Mouse (Mus musculus) gastrocnemius, adult 18-20 months (tissue): ENCODE measurements around the gene Pitx1. TPM values are rescaled to one million over a fixed set of nuclear protein-coding genes. Genes with fewer than 3 reads are reported as not detected.

ENCODE experiments used
- DNase-seq: peaks from one replicate; pipeline ENCODE4 v3.0.0; 2021; ENCODE audit warnings: low spot score
- total RNA-seq, 2 experiments: library from RNA; stranded (reverse); gene quantifications; 2 replicates each; pipeline ENCODE4 v1.2.3; 2021

Gene Pitx1
- total RNA-seq, 2 experiments from 2014 or later, result 0.21 TPM

- no peak for DNase-seq
These were observed 4.9 kb downstream of the Pitx1 start for GRCm38 (mm10) chr13:55830833-55831721.

DNA sequence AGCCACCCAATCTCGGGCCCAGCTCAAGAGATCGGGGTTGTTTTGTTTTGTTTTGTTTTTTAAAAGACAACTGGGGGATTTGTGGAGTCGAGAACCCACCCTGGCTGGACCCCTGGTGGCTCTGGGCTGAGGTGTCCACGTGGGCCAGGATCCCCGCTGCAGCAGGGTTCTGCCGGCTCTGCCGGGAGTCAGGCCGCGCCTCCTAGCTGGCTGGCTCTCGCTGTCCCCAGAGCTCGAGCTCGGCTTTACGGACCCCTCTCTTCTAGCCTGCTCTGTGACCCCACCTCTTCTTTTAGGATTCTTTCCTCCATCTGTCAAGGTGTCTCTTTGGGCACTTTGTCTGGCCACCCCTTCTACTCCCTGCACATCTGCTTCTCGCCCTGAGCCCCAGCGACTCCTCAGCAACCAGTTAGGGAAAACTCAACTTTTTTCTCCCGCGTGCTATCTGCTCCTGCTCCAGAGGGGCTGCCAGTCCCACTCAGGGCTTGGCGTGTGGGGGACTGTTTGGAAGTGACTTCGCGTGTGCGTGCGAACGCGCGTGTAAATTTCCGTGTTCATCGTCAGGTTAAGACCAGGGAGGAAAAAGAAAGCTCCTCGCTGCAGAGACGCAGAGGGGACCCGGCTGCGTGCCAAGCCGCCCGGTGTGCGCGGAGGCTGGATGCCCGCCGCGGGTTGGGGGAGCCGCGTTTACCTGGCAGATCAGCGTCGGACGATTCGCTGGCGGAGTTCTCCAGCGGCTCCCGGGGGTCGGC is 5.7 kb downstream of the Pitx1 start:
- DNase-seq, result no peak

DNA sequence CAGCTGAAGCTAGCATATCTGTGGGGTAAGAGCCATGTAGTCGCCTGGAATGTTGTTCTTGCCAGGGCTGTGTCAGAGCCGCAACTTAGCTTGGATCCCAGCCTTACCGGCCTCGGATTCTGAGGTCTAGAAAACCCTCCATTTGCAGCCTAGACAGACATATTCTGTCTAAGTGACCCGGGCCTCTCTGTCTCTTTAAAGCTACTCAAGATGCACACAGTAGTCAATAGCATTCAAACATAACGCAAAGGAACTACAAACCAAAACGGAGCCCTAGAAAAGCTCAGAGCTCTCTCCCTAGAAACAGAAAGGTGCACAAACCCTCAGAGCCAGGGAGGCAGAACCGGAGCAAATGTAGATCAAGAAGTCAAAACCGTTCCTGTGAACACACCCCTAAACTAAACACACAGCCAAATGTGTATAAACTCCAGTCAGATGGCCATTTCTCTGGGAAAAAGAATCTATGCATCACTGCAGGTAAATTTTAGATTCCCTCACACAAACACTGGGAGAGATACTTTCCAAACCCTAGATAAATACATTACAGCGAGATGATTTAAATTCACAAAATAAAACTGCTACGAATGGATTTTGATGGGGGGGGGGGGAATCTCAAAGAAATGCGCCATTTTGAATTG is 6.9 kb downstream of the Pitx1 start:
- DNase-seq, result no peak

DNA sequence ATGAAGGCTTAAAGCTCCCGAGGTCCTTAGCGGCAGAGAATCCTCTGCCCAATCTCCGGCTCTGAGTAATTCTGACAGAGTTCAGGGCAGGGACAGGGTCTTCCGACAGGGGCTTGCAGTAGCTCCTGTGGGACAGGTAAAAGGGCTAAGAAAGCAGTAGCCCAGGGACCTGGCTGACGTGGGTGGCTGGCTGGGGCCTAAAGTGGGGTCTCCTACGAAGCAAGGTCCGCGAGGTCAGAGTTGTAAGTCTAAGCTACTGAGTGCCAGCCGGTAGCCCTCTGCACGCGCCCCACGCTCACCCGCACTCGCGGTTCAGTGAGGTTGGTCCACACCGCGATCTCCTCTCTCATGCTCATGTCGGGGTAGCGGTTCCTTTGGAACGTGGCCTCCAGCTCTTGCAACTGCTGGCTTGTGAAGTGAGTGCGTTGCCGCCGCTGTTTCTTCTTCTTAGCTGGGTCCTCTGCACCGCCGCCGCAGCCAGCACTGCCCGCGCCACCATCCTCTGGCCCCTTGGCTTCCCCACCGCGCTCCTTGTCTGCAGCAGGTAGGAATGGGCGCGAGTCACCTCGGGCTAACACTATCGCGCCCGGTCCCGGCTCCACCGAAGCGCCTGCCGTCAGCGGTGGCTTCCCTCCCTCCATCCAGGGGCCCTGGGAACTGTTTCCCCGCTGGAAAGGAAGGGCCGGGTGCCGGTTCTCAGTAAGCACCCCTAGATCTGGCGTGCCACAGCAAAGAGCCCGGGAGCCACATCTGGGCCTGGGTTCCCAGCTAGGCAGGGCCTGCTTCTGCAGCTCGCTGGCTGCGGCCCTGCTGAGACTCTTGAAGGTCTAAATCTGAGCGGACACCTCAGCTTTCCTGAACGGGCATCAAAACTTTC is 7.6 kb downstream of the Pitx1 start:
- DNase-seq, result no peak

GRCm38 (mm10) chr13:55827679-55828140 is 8.3 kb downstream of the Pitx1 start:
- no peak for DNase-seq

- DNase-seq, result no peak
These were observed 9.0 kb downstream of the Pitx1 start for GRCm38 (mm10) chr13:55826796-55827678.

DNA sequence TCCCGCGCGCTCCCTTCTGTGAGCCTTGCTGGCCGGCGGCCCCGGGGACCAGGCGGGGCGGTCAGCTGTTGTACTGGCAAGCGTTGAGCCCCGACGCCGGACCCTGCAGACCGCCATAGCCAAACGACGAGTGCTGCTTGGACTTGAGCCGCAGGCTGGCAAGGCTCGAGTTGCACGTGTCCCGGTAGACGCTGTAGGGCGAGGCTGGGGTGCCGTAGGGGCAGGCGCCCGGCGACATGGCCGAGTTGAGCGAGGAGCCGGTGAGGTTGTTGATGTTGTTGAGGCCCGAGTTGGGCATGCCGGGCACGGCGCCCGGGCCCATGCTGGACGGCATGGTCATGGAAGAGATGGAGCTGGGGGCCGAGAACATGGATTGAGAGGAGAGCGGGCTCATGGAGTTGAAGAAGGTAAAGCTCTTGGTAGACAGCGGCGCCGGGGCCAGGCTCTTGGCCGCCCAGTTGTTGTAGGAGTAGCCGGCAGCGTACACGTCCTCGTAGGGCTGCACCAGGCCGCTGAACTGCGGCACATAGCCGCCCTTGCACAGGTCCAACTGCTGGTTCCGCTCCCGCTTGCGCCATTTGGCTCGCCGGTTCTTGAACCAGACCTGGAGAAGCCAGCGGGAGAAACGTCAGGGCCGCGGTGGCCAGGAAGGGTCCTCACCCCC is 9.9 kb downstream of the Pitx1 start:
- DNase-seq, result no peak

DNA sequence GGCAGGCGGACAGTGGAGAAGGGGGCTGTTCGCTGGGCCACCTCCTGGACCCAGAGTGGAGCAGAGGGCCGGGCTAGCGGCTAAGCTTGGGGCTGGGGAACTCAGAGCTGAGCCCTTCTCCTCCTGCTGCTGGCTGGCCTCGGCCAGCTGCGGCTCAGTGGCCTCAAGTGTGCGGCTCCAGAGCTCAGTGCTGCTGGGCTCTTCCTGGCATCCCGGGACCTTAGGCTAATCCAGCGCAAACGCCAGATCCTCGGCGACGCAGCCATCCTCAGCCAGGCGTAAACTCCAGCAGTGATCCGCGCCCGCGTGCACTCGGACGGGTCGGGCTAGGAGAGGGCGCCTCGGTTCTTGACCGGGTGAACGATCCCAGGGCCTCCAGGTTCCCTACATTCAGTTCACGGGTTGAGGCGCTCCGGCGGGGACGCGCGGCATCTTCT is 10.7 kb downstream of the Pitx1 start:
- DNase-seq, result no peak

DNA sequence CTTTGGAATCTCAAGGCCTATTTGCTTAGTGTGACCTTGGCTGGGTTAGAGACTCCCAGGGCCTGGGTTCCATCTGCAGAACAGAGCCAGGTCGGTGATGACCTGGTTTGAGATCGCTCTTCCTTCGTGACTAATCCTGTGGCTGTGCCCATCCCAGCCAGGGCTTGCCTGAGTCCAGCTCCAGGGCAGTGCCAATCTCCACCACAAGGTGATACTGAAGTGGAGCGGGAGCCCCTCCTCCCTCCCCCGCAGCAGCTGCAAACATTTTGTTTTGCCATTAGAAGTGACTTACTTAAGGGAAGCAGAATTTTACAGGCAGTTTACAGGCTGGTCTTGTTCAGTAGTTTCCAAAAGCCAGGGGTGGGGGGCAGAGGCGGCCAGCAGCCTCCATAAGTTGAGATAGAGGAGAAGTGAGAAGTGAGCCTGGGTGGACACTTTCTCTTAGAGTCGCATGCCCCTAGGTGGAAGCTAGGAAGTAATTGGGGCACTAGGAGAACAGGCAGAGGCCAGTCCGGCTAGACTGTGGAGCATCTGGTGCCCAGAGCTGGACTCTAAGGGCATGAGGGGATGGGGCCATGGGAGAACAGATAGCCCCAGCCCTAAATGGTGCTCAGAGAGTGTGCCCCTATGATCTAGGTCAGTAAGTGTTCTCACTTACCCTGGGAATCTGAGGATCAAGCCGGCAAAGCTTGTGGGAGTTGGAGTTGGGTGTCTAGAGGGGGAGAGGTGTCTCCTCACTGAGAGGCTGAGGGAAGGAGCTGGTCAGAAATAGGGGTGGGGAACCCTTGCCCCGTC is 11.6 kb downstream of the Pitx1 start:
- no peak for DNase-seq

DNA sequence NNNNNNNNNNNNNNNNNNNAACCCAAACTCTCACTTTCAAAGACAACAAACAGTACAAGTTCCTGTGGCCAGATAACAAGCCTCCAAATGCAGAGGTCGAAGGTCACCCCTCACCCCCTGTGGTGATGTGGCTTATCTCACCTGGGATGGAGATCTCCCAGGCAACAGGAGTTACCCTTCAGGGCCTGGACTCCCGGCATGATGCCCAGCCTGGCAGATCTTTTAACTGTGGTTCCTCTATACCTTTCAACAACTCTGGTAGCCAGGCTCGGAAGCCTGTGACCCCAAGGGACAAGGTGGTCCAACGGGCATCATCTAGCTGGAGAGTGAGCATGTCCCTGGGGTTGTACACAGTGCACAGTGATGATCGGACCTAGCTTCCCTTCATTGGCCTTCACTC is 13.5 kb downstream of the Pitx1 start:
- DNase-seq, result no peak

DNA sequence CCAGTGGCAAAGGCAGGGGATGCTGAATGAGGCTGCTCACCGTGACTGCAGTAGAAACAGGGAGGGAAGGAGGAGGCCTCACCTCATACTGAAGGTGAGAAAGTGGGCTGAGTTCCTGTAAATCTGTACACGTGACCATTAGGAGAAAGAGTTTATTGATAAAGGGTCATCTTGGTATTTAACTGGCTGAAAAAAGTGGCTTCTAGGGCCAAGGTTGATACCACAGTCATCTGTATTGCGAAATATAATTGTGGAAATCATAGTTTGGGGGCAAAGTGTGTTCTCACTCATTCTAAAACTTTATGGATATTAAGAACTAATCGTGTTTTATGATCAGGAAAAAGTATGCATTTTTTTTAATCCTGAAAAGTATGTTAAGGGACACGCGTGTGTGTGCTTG is 21.2 kb downstream of the Pitx1 start:
- DNase-seq, result no peak

DNA sequence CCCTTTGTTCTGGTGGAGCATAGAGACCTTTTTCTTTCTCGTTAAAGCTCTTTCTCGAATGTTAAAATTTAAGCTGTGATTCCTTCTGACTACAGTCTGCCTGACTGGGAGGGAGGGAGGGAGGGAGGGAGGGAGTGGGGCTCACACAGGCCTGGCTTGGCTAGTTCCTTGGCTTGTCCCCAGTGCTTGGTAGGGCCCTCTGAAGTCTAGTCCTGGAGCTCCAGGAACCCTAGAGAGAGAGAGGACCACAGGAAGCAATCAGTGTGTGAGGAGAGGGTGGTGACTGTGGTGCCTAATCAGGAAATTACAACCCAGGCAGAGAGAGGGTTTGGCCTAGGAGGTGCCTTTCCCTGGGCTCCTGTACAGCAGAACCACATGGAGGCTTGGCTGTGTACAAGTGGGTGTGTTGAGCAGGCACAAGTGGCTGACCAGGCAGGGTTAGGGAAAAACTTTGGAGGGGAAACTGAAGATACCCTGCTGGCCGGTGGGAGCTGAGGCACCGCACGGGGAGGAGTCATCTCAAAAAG is 22.4 kb downstream of the Pitx1 start:
- DNase-seq, result no peak

DNA sequence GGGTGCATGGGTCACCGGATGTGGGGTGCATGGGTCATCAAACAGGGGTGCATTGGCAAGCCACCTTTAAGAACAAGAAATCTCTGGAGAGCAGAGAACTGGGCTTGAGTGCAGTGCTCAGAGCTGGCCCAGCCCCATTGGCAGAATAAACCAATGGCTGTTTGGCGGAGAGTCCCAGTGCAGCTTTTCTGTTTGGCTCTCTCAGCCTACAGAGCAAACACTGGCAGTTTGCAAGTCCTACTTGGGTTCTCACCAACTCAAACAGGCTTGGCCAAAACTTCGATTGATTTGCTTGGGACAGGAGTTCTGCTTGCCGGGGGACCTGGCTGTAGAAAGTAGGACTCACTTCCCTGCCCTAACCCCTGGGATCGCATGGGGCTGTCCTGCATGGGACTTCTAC is 25.0 kb downstream of the Pitx1 start:
- no peak for DNase-seq

DNA sequence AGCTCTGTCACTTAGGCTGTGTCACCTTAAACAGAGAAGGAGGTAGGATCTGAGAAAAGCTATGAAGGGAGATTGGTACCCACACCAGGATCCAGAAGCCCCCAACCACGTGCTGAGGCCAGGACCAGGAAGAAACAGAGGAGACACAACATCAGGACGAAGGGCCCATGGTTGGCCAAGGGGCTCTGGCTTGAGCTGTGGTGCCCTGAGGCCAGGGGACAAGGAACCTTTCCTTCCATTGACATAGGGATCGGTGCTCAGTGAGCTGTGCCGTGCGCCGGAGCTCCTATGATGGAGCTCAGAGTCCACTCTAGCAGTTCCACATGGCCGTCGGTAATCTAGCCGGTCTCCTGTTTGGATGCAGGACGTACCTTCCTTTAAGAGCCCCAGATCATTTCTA is 26.3 kb downstream of the Pitx1 start:
- DNase-seq, result no peak

DNA sequence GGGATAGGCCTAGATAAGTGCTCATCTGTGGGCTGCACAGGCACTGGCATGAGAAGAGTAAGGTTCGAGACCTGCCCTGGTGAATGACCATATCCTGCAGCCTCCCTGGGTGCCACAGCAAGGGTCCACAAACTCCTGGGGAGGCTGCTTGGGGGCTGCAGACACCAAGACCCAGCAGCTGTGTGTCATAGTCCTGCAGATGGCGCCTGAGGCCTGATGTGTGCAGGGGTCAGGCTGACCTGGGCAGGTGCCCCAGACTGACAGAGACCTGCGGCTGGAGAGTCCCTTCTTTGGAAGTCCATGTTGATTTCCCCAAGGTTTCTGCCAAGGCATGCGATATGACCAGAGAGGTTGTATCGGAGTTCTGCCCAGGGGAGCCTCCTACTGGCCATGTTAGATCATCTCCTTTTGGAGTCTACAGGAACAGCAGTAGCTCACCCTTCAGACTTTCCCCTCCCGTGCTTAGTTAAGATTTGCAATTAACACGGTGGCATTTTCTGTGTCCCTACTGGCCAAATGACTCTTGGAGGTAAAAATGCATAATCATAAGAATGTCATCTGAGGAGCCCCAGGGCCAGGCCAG is 26.9 kb downstream of the Pitx1 start:
- DNase-seq, result no peak

DNA sequence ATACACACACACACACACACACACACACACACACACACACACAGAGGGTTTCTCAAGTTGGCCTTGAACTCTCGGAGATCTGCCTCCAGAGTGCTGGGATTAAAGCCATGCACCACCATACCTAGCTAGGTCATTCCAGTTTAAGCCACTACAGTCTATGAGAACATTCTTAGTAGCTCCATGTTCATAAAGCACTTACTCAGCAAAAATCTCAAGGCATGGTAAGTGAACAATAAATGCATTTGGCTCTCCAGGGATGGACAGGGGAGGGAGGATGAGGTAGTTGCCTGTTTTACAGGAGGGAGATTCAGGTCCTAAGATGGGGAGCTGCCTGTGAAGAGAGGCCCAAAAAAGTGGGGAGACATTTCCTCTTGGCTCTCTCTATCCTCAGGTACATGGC is 32.0 kb downstream of the Pitx1 start:
- DNase-seq, result no peak

- no peak for DNase-seq
These were observed 34.7 kb downstream of the Pitx1 start for GRCm38 (mm10) chr13:55801246-55801645.

- DNase-seq, result no peak
These were observed 49.9 kb downstream of the Pitx1 start for GRCm38 (mm10) chr13:55786120-55786519.
